Mouse (Mus musculus) neural tube, embryonic 11.5 days (tissue): ENCODE measurements around the gene Fn3k. TPM values are rescaled to one million over a fixed set of nuclear protein-coding genes. Genes with fewer than 3 reads are reported as not detected.

ENCODE experiments used
- ATAC-seq: fragments of 200-750 bp; cut with Nextera tagmentation; 2 replicates; pipeline ENCODE4 v1.8.0; 2017; ENCODE audit warnings: moderate number of reproducible peaks, mild to moderate bottlenecking, moderate TSS enrichment, moderate library complexity; ENCODE audit not compliant: insufficient read depth, low FRiP score, low TSS enrichment
- DNase-seq: peaks from one replicate; pipeline ENCODE4 v3.0.0-alpha.2; 2015; ENCODE audit warnings: low spot score
- H3K27ac ChIP-seq: fragments of 300-500 bp; sonication (generic); 2 replicates; pipeline ENCODE4 v1.5.1; 2014; ENCODE audit warnings: low read depth, mild to moderate bottlenecking, low read length
- H3K27me3 ChIP-seq: fragments of 300-500 bp; sonication (generic); 2 replicates; pipeline ENCODE4 v1.6.1; 2014; ENCODE audit warnings: mild to moderate bottlenecking, low read length, mixed read lengths; ENCODE audit not compliant: control insufficient read depth, insufficient read depth
- H3K36me3 ChIP-seq: fragments of 300-500 bp; sonication (generic); 2 replicates; pipeline ENCODE4 v1.6.1; 2014; ENCODE audit warnings: mild to moderate bottlenecking, low read length, moderate library complexity, mixed read lengths; ENCODE audit not compliant: control insufficient read depth, insufficient read depth
- H3K4me1 ChIP-seq: fragments of 300-500 bp; sonication (generic); 2 replicates; pipeline ENCODE4 v1.6.1; 2014; ENCODE audit warnings: low read length, mixed read lengths; ENCODE audit not compliant: control insufficient read depth, insufficient read depth
- H3K4me2 ChIP-seq: fragments of 300-500 bp; sonication (generic); 2 replicates; pipeline ENCODE4 v1.6.1; 2014; ENCODE audit warnings: low read depth, mild to moderate bottlenecking, moderate library complexity
- H3K4me3 ChIP-seq: fragments of 300-500 bp; sonication (generic); 2 replicates; pipeline ENCODE4 v1.5.1; 2014; ENCODE audit warnings: low read depth, low read length
- H3K9ac ChIP-seq: fragments of 300-500 bp; sonication (generic); 2 replicates; pipeline ENCODE4 v1.6.1; 2014; ENCODE audit warnings: mild to moderate bottlenecking, low read length
- H3K9me3 ChIP-seq: fragments of 300-500 bp; sonication (generic); 2 replicates; pipeline ENCODE4 v1.6.1; 2016; ENCODE audit warnings: low read length; ENCODE audit not compliant: control insufficient read depth
- WGBS: fragments of 180-500 bp; shearing (Covaris S2); extraction: QIAGEN DNeasy Blood & Tissue Kit; methylation state at CpG from one replicate; pipeline ENCODE4 v1.1.7; 2014; 5-methylcytosine and 5-hydroxymethylcytosine counted together
- microRNA-seq: library from miRNA; unstranded; fragments of <30 nt; microRNA quantifications from one replicate; pipeline ENCODE4, GENCODE M21; 2016
- polyA plus RNA-seq: library from polyadenylated mRNA; unstranded; fragments of >200 nt; fragmentation: Nextera tagmentation; extraction: Ambion mirVana; gene quantifications from 2 replicates; pipeline ENCODE4 v1.2.1, GENCODE M21; 2014

The Fn3k gene
- polyA plus RNA-seq, 1 experiment from 2014 or later: 3.5 TPM

GRCm38 (mm10) chr11:121479476-121480203, 44.9 kb downstream of the Fn3k start:
- H3K27ac ChIP-seq: no peak overlapping the region
- 87% methylated on average over 15 of the region's 15 CpGs for WGBS
- no peaks in the 10 kb centered on the region for H3K36me3 ChIP-seq
- H3K4me3 ChIP-seq: no peak overlapping the region
- no peak for DNase-seq
- no peak overlapping the region for H3K4me2 ChIP-seq
- no peak for ATAC-seq
- no peaks in the 10 kb centered on the region for H3K9me3 ChIP-seq
- H3K9ac ChIP-seq: no peak overlapping the region
- no peaks in the 10 kb centered on the region for H3K27me3 ChIP-seq
- no peaks in the 10 kb centered on the region for H3K4me1 ChIP-seq

GRCm38 (mm10) chr11:121481129-121481528, 46.4 kb downstream of the Fn3k start:
- WGBS: 88% methylated on average over 2 of the region's 2 CpGs

GRCm38 (mm10) chr11:121485882-121486281, 51.2 kb downstream of the Fn3k start:
- Histone ChIP-seq H3K4me2 (no peak overlapping the region), H3K4me1 (no peaks in the 10 kb centered on the region), H3K9me3 (no peaks in the 10 kb centered on the region), H3K36me3 (no peaks in the 10 kb centered on the region), H3K4me3 (no peak overlapping the region), H3K27me3 (no peaks in the 10 kb centered on the region), H3K9ac (no peak overlapping the region), H3K27ac (no peak overlapping the region)
- no peak for ATAC-seq
- WGBS: 93% methylated on average over 9 of the region's 9 CpGs
- no peak for DNase-seq

More at GRCm38 (mm10) chr11:121481129-121481528, 46.4 kb downstream of the Fn3k start:
- Histone ChIP-seq H3K27me3 (no peaks in the 10 kb centered on the region), H3K4me2 (no peak overlapping the region), H3K4me3 (no peak overlapping the region), H3K4me1 (no peaks in the 10 kb centered on the region), H3K9me3 (no peaks in the 10 kb centered on the region), H3K27ac (no peak overlapping the region), H3K9ac (no peak overlapping the region), H3K36me3 (no peaks in the 10 kb centered on the region)
- ATAC-seq (no peak), DNase-seq (no peak)

GRCm38 (mm10) chr11:121490651-121491050, 55.9 kb downstream of the Fn3k start:
- H3K9me3 ChIP-seq: no peaks in the 10 kb centered on the region
- ATAC-seq (no peak), DNase-seq (no peak)
- no peaks in the 10 kb centered on the region for H3K27me3 ChIP-seq
- no peak overlapping the region for H3K27ac ChIP-seq
- H3K36me3 ChIP-seq: no peaks in the 10 kb centered on the region
- H3K4me2 ChIP-seq: no peak overlapping the region
- no peak overlapping the region for H3K9ac ChIP-seq
- no peaks in the 10 kb centered on the region for H3K4me1 ChIP-seq
- no peak overlapping the region for H3K4me3 ChIP-seq

Small RNAs within 50 kb of the gene (microRNA-seq; reads per million reads assigned to microRNA genes)
- gene Mir7236: not detected

Other genes with a start within 250 kb of the Fn3k start
- 7.0 and 7.6 TPM in 2 replicates for gene Hexdc, start 230.5 kb upstream of the Fn3k start, polyA plus RNA-seq
- 17.8 and 19.8 TPM in 2 replicates for gene Ogfod3, start 230.2 kb upstream of the Fn3k start, polyA plus RNA-seq
- gene Cybc1, start 205.6 kb upstream of the Fn3k start, polyA plus RNA-seq: 42.3 and 45.7 TPM in 2 replicates
- 77.8 and 87.0 TPM in 2 replicates for gene Narf, start 197.7 kb upstream of the Fn3k start, polyA plus RNA-seq
- 18.7 and 20.6 TPM in 2 replicates for gene Foxk2, start 174.9 kb upstream of the Fn3k start, polyA plus RNA-seq
- gene Wdr45b, start 80.5 kb upstream of the Fn3k start, polyA plus RNA-seq: 111 and 116 TPM in 2 replicates
- gene Rab40b, start 46.7 kb upstream of the Fn3k start, polyA plus RNA-seq: 4.2 and 4.7 TPM in 2 replicates
- 8.2 and 8.8 TPM in 2 replicates for gene Fn3krp, start 13.5 kb upstream of the Fn3k start, polyA plus RNA-seq
- gene Tbcd, start 17.0 kb downstream of the Fn3k start, polyA plus RNA-seq: 51.6 and 54.6 TPM in 2 replicates
- gene Zfp750, start 84.4 kb downstream of the Fn3k start, polyA plus RNA-seq: 0.58 and 1.1 TPM in 2 replicates
- gene B3gntl1, start 238.2 kb downstream of the Fn3k start, polyA plus RNA-seq: 6.1 and 6.4 TPM in 2 replicates